Mouse (Mus musculus): Measurements from ENCODE around the gene Ntf5. TPM values are rescaled to one million over a fixed set of nuclear protein-coding genes. Genes with fewer than 3 reads are reported as not detected.
A peak's percentile ranks its signal among the peaks of the same experiment; 100 is the strongest.

The Ntf5 gene
- total RNA-seq, 1 experiment, result 2.4 TPM

- in situ Hi-C loops (cut with MboI; ENCODE audit: low sequenced_read_pairs in 2 of 2, unreplicated experiment in 2 of 2), result no loop called here
- TF ChIP-seq ZC3H11A (IDR thresholded peaks at IDR 0.05; ENCODE audit: borderline replicate concordance, low read depth, low read length) (no peak), ZNF384 (IDR thresholded peaks at IDR 0.05; ENCODE audit: low read depth, low read length) (0 out of 2 replicates have a peak, but pooled peaks have one; percentile 19), HCFC1 (IDR thresholded peaks at IDR 0.05; ENCODE audit: borderline replicate concordance, insufficient read depth, low read length) (no peak), MAFK (IDR thresholded peaks at IDR 0.05; ENCODE audit: insufficient read depth, low read depth, low read length) (no peak), CHD2 (IDR thresholded peaks at IDR 0.05; ENCODE audit: low read depth, low read length) (peak; percentile 20; the same call in 1 of the 2 replicates)
- DNase-seq (ENCODE audit: low read depth, low spot score), result peak; percentile 92
- peaks cover 18% of the 10 kb centered on the region for H3K36me3 ChIP-seq (ENCODE audit: control insufficient read depth, insufficient read depth, low read length, poor library complexity, severe bottlenecking)
- no peaks in the 10 kb centered on the region for H3K9me3 ChIP-seq (ENCODE audit: control insufficient read depth, insufficient read depth, low read depth, low read length)
- peak within 1 kb of the TSS; percentile 50 for H3K9ac ChIP-seq (ENCODE audit: insufficient read depth, low read depth, low read length, poor library complexity, severe bottlenecking)
- peak within 1 kb of the TSS; percentile 68 to 80 for H3K4me3 ChIP-seq (ENCODE audit: insufficient read depth in 1 of 2, low read depth in 1 of 2, low read length in 2 of 2, poor library complexity in 1 of 2, severe bottlenecking in 1 of 2)
- peaks cover 2 to 18% of the 10 kb centered on the region in 2 experiments; a peak in 3 of 4 replicates for H3K4me1 ChIP-seq (ENCODE audit: control insufficient read depth in 2 of 2, insufficient read depth in 2 of 2, low read length in 2 of 2, poor library complexity in 1 of 2)
- H3K27ac ChIP-seq (ENCODE audit: insufficient read depth, low read depth, low read length, poor library complexity, severe bottlenecking), result no peak within 1 kb of the TSS
Measured at GRCm38 (mm10) chr7:45370475-45371311, 42.8 kb upstream of the Ntf5 start, which contains the start of gene Lin7b. Gene Lin7b (minus strand): TSS chr7:45370583.

DNA sequence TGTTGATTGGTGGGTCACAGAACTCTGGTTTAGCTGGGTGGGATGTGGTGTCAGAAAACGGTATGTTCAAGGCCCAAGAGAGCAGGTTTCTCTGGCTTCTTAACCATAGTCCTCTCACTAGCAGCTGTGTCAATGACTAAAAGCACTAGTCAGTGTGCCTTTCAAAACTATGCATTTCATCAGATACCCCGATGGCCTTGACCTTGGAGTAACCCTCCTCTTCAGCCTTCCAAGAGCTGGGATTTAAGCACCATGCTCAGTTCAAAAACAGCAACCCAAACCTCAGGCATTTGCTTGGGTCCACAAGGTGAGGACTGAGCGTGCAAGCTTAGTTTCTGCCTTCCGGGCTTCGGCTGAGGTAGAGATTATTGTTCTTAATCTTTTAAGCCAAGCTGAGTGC lies 41.1 kb upstream of the Ntf5 start:
- TF ChIP-seq ZC3H11A (IDR thresholded peaks at IDR 0.05; ENCODE audit: borderline replicate concordance, low read depth, low read length) (no peak), CHD2 (IDR thresholded peaks at IDR 0.05; ENCODE audit: low read depth, low read length) (no peak), HCFC1 (IDR thresholded peaks at IDR 0.05; ENCODE audit: borderline replicate concordance, insufficient read depth, low read length) (no peak), MAFK (IDR thresholded peaks at IDR 0.05; ENCODE audit: insufficient read depth, low read depth, low read length) (no peak), ZNF384 (IDR thresholded peaks at IDR 0.05; ENCODE audit: low read depth, low read length) (no peak)
- Histone ChIP-seq H3K4me1 (ENCODE audit: control insufficient read depth in 2 of 2, insufficient read depth in 2 of 2, low read length in 2 of 2, poor library complexity in 1 of 2) (peaks cover 2 to 15% of the 10 kb centered on the region in 2 experiments; a peak in 3 of 4 replicates), H3K9me3 (ENCODE audit: control insufficient read depth, insufficient read depth, low read depth, low read length) (no peaks in the 10 kb centered on the region), H3K4me3 (ENCODE audit: insufficient read depth in 1 of 2, low read depth in 1 of 2, low read length in 2 of 2, poor library complexity in 1 of 2, severe bottlenecking in 1 of 2) (no peak overlapping the region), H3K9ac (ENCODE audit: insufficient read depth, low read depth, low read length, poor library complexity, severe bottlenecking) (no peak overlapping the region), H3K36me3 (ENCODE audit: control insufficient read depth, insufficient read depth, low read length, poor library complexity, severe bottlenecking) (peaks cover 32% of the 10 kb centered on the region), H3K27ac (ENCODE audit: insufficient read depth, low read depth, low read length, poor library complexity, severe bottlenecking) (no peak overlapping the region)
- no peak for DNase-seq (ENCODE audit: low read depth, low spot score)
- in situ Hi-C loops (cut with MboI; ENCODE audit: low sequenced_read_pairs in 2 of 2, unreplicated experiment in 2 of 2), result no loop called here

GRCm38 (mm10) chr7:45374620-45375019 lies 38.9 kb upstream of the Ntf5 start:
- TF ChIP-seq MAFK (IDR thresholded peaks at IDR 0.05; ENCODE audit: insufficient read depth, low read depth, low read length) (no peak), HCFC1 (IDR thresholded peaks at IDR 0.05; ENCODE audit: borderline replicate concordance, insufficient read depth, low read length) (no peak), ZC3H11A (IDR thresholded peaks at IDR 0.05; ENCODE audit: borderline replicate concordance, low read depth, low read length) (no peak), ZNF384 (IDR thresholded peaks at IDR 0.05; ENCODE audit: low read depth, low read length) (no peak), CHD2 (IDR thresholded peaks at IDR 0.05; ENCODE audit: low read depth, low read length) (no peak)
- DNase-seq (ENCODE audit: low read depth, low spot score), result no peak
- no peak overlapping the region for H3K4me3 ChIP-seq (ENCODE audit: insufficient read depth in 1 of 2, low read depth in 1 of 2, low read length in 2 of 2, poor library complexity in 1 of 2, severe bottlenecking in 1 of 2)
- no peak overlapping the region for H3K27ac ChIP-seq (ENCODE audit: insufficient read depth, low read depth, low read length, poor library complexity, severe bottlenecking)
- in situ Hi-C loops (cut with MboI; ENCODE audit: low sequenced_read_pairs in 2 of 2, unreplicated experiment in 2 of 2), result no loop called here
- H3K4me1 ChIP-seq (ENCODE audit: control insufficient read depth in 2 of 2, insufficient read depth in 2 of 2, low read length in 2 of 2, poor library complexity in 1 of 2), result peaks cover 2 to 13% of the 10 kb centered on the region in 2 experiments; a peak in 3 of 4 replicates
- no peaks in the 10 kb centered on the region for H3K9me3 ChIP-seq (ENCODE audit: control insufficient read depth, insufficient read depth, low read depth, low read length)
- peaks cover 42% of the 10 kb centered on the region for H3K36me3 ChIP-seq (ENCODE audit: control insufficient read depth, insufficient read depth, low read length, poor library complexity, severe bottlenecking)
- H3K9ac ChIP-seq (ENCODE audit: insufficient read depth, low read depth, low read length, poor library complexity, severe bottlenecking), result no peak overlapping the region

- no peak for DNase-seq (ENCODE audit: low read depth, low spot score)
- no peak overlapping the region for H3K9ac ChIP-seq (ENCODE audit: insufficient read depth, low read depth, low read length, poor library complexity, severe bottlenecking)
- TF ChIP-seq HCFC1 (IDR thresholded peaks at IDR 0.05; ENCODE audit: borderline replicate concordance, insufficient read depth, low read length) (no peak), ZC3H11A (IDR thresholded peaks at IDR 0.05; ENCODE audit: borderline replicate concordance, low read depth, low read length) (no peak), MAFK (IDR thresholded peaks at IDR 0.05; ENCODE audit: insufficient read depth, low read depth, low read length) (no peak), ZNF384 (IDR thresholded peaks at IDR 0.05; ENCODE audit: low read depth, low read length) (no peak), CHD2 (IDR thresholded peaks at IDR 0.05; ENCODE audit: low read depth, low read length) (no peak)
- no peak overlapping the region for H3K4me3 ChIP-seq (ENCODE audit: insufficient read depth in 1 of 2, low read depth in 1 of 2, low read length in 2 of 2, poor library complexity in 1 of 2, severe bottlenecking in 1 of 2)
- H3K27ac ChIP-seq (ENCODE audit: insufficient read depth, low read depth, low read length, poor library complexity, severe bottlenecking), result no peak overlapping the region
- peaks cover 0 to 9% of the 10 kb centered on the region in 2 experiments; a peak in 2 of 4 replicates for H3K4me1 ChIP-seq (ENCODE audit: control insufficient read depth in 2 of 2, insufficient read depth in 2 of 2, low read length in 2 of 2, poor library complexity in 1 of 2)
- H3K9me3 ChIP-seq (ENCODE audit: control insufficient read depth, insufficient read depth, low read depth, low read length), result no peaks in the 10 kb centered on the region
- H3K36me3 ChIP-seq (ENCODE audit: control insufficient read depth, insufficient read depth, low read length, poor library complexity, severe bottlenecking), result peaks cover 56% of the 10 kb centered on the region
- in situ Hi-C loops (cut with MboI; ENCODE audit: low sequenced_read_pairs in 2 of 2, unreplicated experiment in 2 of 2), result no loop called here
Measured at GRCm38 (mm10) chr7:45376057-45376456, 37.4 kb upstream of the Ntf5 start.
